Mouse (Mus musculus): ENCODE measurements around the gene Gm45234.

The Gm45234 gene

GRCm38 (mm10) chr6:124711824-124712782, 43.7 kb downstream of the Gm45234 start, which contains the start of the genes Emg1 and Phb2:
Emg1 (minus strand) TSS chr6:124712178.
Phb2 (plus strand) TSS chr6:124712336.
- in situ Hi-C loops (cut with MboI, MseI), result loop anchor here (5.0 kb wide), 1 partner anchor 50 kb away; no protein-coding TSS in a partner anchor

- in situ Hi-C loops (cut with MboI, MseI), result no loop called here
These were observed 47.4 kb downstream of the Gm45234 start for GRCm38 (mm10) chr6:124708289-124708889.

GRCm38 (mm10) chr6:124706061-124706627, 49.7 kb downstream of the Gm45234 start:
- in situ Hi-C loops (cut with MboI, MseI), result no loop called here

GRCm38 (mm10) chr6:124704417-124704816, 51.4 kb downstream of the Gm45234 start:
- in situ Hi-C loops (cut with MboI, MseI), result no loop called here

GRCm38 (mm10) chr6:124703789-124704188, 52.0 kb downstream of the Gm45234 start:
- in situ Hi-C loops (cut with MboI, MseI), result no loop called here

GRCm38 (mm10) chr6:124702784-124703103, 53.1 kb downstream of the Gm45234 start:
- in situ Hi-C loops (cut with MboI, MseI), result no loop called here

GRCm38 (mm10) chr6:124702102-124702783, 53.6 kb downstream of the Gm45234 start:
- in situ Hi-C loops (cut with MboI, MseI), result no loop called here

- in situ Hi-C loops (cut with MboI, MseI), result no loop called here
These were observed 54.5 kb downstream of the Gm45234 start for GRCm38 (mm10) chr6:124701338-124701737.

GRCm38 (mm10) chr6:124699962-124700610, 55.7 kb downstream of the Gm45234 start:
- in situ Hi-C loops (cut with MboI, MseI), result no loop called here

GRCm38 (mm10) chr6:124699366-124699765, 56.5 kb downstream of the Gm45234 start:
- in situ Hi-C loops (cut with MboI, MseI), result no loop called here

- in situ Hi-C loops (cut with MboI, MseI), result no loop called here
These were observed 57.1 kb downstream of the Gm45234 start for GRCm38 (mm10) chr6:124698751-124699150.

- in situ Hi-C loops (cut with MboI, MseI), result no loop called here
These were observed 59.2 kb downstream of the Gm45234 start for GRCm38 (mm10) chr6:124696441-124697150.

GRCm38 (mm10) chr6:124694166-124694955, 61.5 kb downstream of the Gm45234 start:
- in situ Hi-C loops (cut with MboI, MseI), result no loop called here

- in situ Hi-C loops (cut with MboI, MseI), result no loop called here
These were observed 62.4 kb downstream of the Gm45234 start for GRCm38 (mm10) chr6:124693243-124693981.

GRCm38 (mm10) chr6:124690517-124690916, 65.3 kb downstream of the Gm45234 start:
- in situ Hi-C loops (cut with MboI, MseI), result no loop called here

Measured in T-helper 2 cell (primary cell).